Mouse (Mus musculus) neural tube, embryonic 15.5 days (tissue): ENCODE results near the gene Slc33a1. TPM values are rescaled to one million over a fixed set of nuclear protein-coding genes. Genes with fewer than 3 reads are reported as not detected.

Experiments used
- ATAC-seq: fragments of 200-750 bp; cut with Nextera tagmentation; 2 replicates; pipeline ENCODE4 v1.8.0; 2017; ENCODE audit warnings: mild to moderate bottlenecking, moderate TSS enrichment, moderate library complexity; ENCODE audit not compliant: low FRiP score
- H3K27ac ChIP-seq: fragments of 300-500 bp; sonication (generic); replicated peaks from 2 replicates; pipeline ENCODE4 v1.5.1; 2015; ENCODE audit warnings: mild to moderate bottlenecking, inconsistent platforms
- H3K27me3 ChIP-seq: fragments of 300-500 bp; sonication (generic); replicated peaks from 2 replicates; pipeline ENCODE4 v1.6.1; 2015; ENCODE audit warnings: inconsistent platforms
- H3K36me3 ChIP-seq: fragments of 300-500 bp; sonication (generic); 2 replicates; pipeline ENCODE4 v1.6.1; 2015; ENCODE audit warnings: inconsistent platforms
- H3K4me1 ChIP-seq: fragments of 300-500 bp; sonication (generic); 2 replicates; pipeline ENCODE4 v1.6.1; 2015; ENCODE audit warnings: inconsistent platforms
- H3K4me2 ChIP-seq: fragments of 300-500 bp; sonication (generic); 2 replicates; pipeline ENCODE4 v1.6.1; 2015; ENCODE audit warnings: inconsistent platforms, mild to moderate bottlenecking, moderate library complexity
- H3K4me3 ChIP-seq: fragments of 300-500 bp; sonication (generic); replicated peaks from 2 replicates; pipeline ENCODE4 v1.5.1; 2015; ENCODE audit warnings: mild to moderate bottlenecking, inconsistent platforms
- H3K9ac ChIP-seq: fragments of 300-500 bp; sonication (generic); replicated peaks from 2 replicates; pipeline ENCODE4 v1.6.1; 2015; ENCODE audit warnings: mild to moderate bottlenecking, inconsistent platforms
- H3K9me3 ChIP-seq: fragments of 300-500 bp; sonication (generic); replicated peaks from 2 replicates; pipeline ENCODE4 v1.6.1; 2016; ENCODE audit warnings: inconsistent platforms
- WGBS: fragments of 180-500 bp; shearing (Covaris S2); methylation state at CpG from one replicate; pipeline ENCODE4 v1.1.7; 2015; ENCODE audit warnings: mixed read lengths; 5-methylcytosine and 5-hydroxymethylcytosine counted together
- polyA plus RNA-seq: library from polyadenylated mRNA; unstranded; fragments of >200 nt; fragmentation: Nextera tagmentation; extraction: Ambion mirVana; gene quantifications from 2 replicates; pipeline ENCODE4 v1.2.1, GENCODE M21; 2015

Gene Slc33a1
- polyA plus RNA-seq, 1 experiment from 2014 or later, result 18.9 TPM

GRCm38 (mm10) chr3:63938928-63939327, 25.6 kb downstream of the Slc33a1 start:
- Histone ChIP-seq H3K4me2 (no peak overlapping the region), H3K9me3 (no peaks in the 10 kb centered on the region), H3K9ac (no peak overlapping the region), H3K4me3 (no peak overlapping the region), H3K27ac (no peak overlapping the region), H3K36me3 (peaks cover 6% of the 10 kb centered on the region), H3K4me1 (no peaks in the 10 kb centered on the region), H3K27me3 (no peaks in the 10 kb centered on the region)
- ATAC-seq, result no peak
- 83% methylated on average over 2 of the region's 2 CpGs for WGBS

- 6% methylated on average over 43 of the region's 48 CpGs for WGBS
- Histone ChIP-seq H3K4me2 (peak within 1 kb of the TSS; percentile 70), H3K4me3 (peak within 1 kb of the TSS; percentile 79), H3K27ac (peak within 1 kb of the TSS; percentile 72), H3K9ac (peak within 1 kb of the TSS; percentile 87), H3K4me1 (no peaks in the 10 kb centered on the region), H3K27me3 (no peaks in the 10 kb centered on the region), H3K9me3 (no peaks in the 10 kb centered on the region), H3K36me3 (no peaks in the 10 kb centered on the region)
- peak; percentile 98 for ATAC-seq
Observed at GRCm38 (mm10) chr3:63928878-63929859, 35.4 kb downstream of the Slc33a1 start, which contains the start of gene E130311K13Rik. E130311K13Rik (minus strand) TSS chr3:63929472.

- Histone ChIP-seq H3K9me3 (no peaks in the 10 kb centered on the region), H3K36me3 (peaks cover 5% of the 10 kb centered on the region; the same call in 1 of the 2 replicates), H3K4me1 (no peaks in the 10 kb centered on the region), H3K4me3 (no peak overlapping the region), H3K27me3 (no peaks in the 10 kb centered on the region), H3K9ac (no peak overlapping the region), H3K4me2 (no peak overlapping the region), H3K27ac (no peak overlapping the region)
- WGBS, result 66% methylated on average over 3 of the region's 3 CpGs
- ATAC-seq, result no peak
Observed at GRCm38 (mm10) chr3:63919634-63920033, 44.9 kb downstream of the Slc33a1 start.

- Histone ChIP-seq H3K9me3 (no peaks in the 10 kb centered on the region), H3K27me3 (no peaks in the 10 kb centered on the region), H3K27ac (no peak overlapping the region), H3K9ac (no peak overlapping the region), H3K36me3 (peaks cover 2% of the 10 kb centered on the region; the same call in 1 of the 2 replicates), H3K4me1 (peaks cover 2% of the 10 kb centered on the region), H3K4me2 (no peak overlapping the region), H3K4me3 (no peak overlapping the region)
- no peak for ATAC-seq
- WGBS, result 80% methylated on average over 4 of the region's 4 CpGs
Observed at GRCm38 (mm10) chr3:63910301-63910700, 54.3 kb downstream of the Slc33a1 start.

- Histone ChIP-seq H3K4me3 (peak overlapping the region; percentile 43), H3K4me2 (peak overlapping the region; percentile 80), H3K36me3 (no peaks in the 10 kb centered on the region), H3K9ac (peak overlapping the region; percentile 41), H3K9me3 (no peaks in the 10 kb centered on the region), H3K4me1 (peaks cover 6% of the 10 kb centered on the region), H3K27me3 (no peaks in the 10 kb centered on the region), H3K27ac (no peak overlapping the region)
- peak; percentile 51; the same call in 1 of the 2 replicates for ATAC-seq
- 2% methylated on average over 18 of the region's 18 CpGs for WGBS
Observed at GRCm38 (mm10) chr3:63905241-63905640, 59.3 kb downstream of the Slc33a1 start.

- no peak for ATAC-seq
- Histone ChIP-seq H3K27me3 (no peaks in the 10 kb centered on the region), H3K9me3 (no peaks in the 10 kb centered on the region), H3K9ac (no peak overlapping the region), H3K4me1 (peaks cover 16% of the 10 kb centered on the region), H3K36me3 (no peaks in the 10 kb centered on the region), H3K4me3 (no peak overlapping the region), H3K27ac (no peak overlapping the region), H3K4me2 (no peak overlapping the region)
- WGBS, result 81% methylated on average over 2 of the region's 2 CpGs
Observed at GRCm38 (mm10) chr3:63904157-63904556, 60.4 kb downstream of the Slc33a1 start.

GRCm38 (mm10) chr3:63900021-63900571, 64.5 kb downstream of the Slc33a1 start:
- no peak overlapping the region for H3K27ac ChIP-seq
- H3K9me3 ChIP-seq, result no peaks in the 10 kb centered on the region
- peaks cover 22% of the 10 kb centered on the region for H3K4me1 ChIP-seq
- WGBS, result 2% methylated on average over 12 of the region's 12 CpGs
- peak overlapping the region; percentile 93 for H3K4me2 ChIP-seq
- no peaks in the 10 kb centered on the region for H3K36me3 ChIP-seq
- H3K4me3 ChIP-seq, result peak overlapping the region; percentile 88
- no peaks in the 10 kb centered on the region for H3K27me3 ChIP-seq
- ATAC-seq, result no peak
- H3K9ac ChIP-seq, result no peak overlapping the region

GRCm38 (mm10) chr3:63899309-63899695, 65.3 kb downstream of the Slc33a1 start, which contains the start of gene Plch1:
Plch1 (minus strand) TSS chr3:63899472.
- under 1% methylated on average over 12 of the region's 12 CpGs for WGBS

GRCm38 (mm10) chr3:63898581-63899308, 65.8 kb downstream of the Slc33a1 start:
- ATAC-seq, result peak; percentile 94
- H3K4me2 ChIP-seq, result peak overlapping the region; percentile 93
- no peaks in the 10 kb centered on the region for H3K36me3 ChIP-seq
- peak overlapping the region; percentile 70 for H3K9ac ChIP-seq
- peak overlapping the region; percentile 88 for H3K4me3 ChIP-seq
- no peaks in the 10 kb centered on the region for H3K9me3 ChIP-seq
- peak overlapping the region; percentile 90 for H3K27ac ChIP-seq
- under 1% methylated on average over 41 of the region's 41 CpGs for WGBS
- peaks cover 22% of the 10 kb centered on the region for H3K4me1 ChIP-seq
- H3K27me3 ChIP-seq, result no peaks in the 10 kb centered on the region

More at GRCm38 (mm10) chr3:63899309-63899695, 65.3 kb downstream of the Slc33a1 start, which contains the start of gene Plch1:
- peak within 1 kb of the TSS; percentile 90 for H3K27ac ChIP-seq
- H3K4me3 ChIP-seq, result peak within 1 kb of the TSS; percentile 88
- peak within 1 kb of the TSS; percentile 70 for H3K9ac ChIP-seq
- H3K36me3 ChIP-seq, result no peaks in the 10 kb centered on the region
- H3K4me1 ChIP-seq, result peaks cover 22% of the 10 kb centered on the region
- ATAC-seq, result peak; percentile 85
- H3K27me3 ChIP-seq, result no peaks in the 10 kb centered on the region
- peak within 1 kb of the TSS; percentile 93 for H3K4me2 ChIP-seq
- H3K9me3 ChIP-seq, result no peaks in the 10 kb centered on the region

- 8% methylated on average over 1 of the region's 1 CpGs for WGBS
- Histone ChIP-seq H3K9me3 (no peaks in the 10 kb centered on the region), H3K36me3 (no peaks in the 10 kb centered on the region), H3K27ac (no peak overlapping the region), H3K27me3 (no peaks in the 10 kb centered on the region), H3K4me3 (no peak overlapping the region), H3K9ac (no peak overlapping the region), H3K4me2 (peak overlapping the region; percentile 93), H3K4me1 (peaks cover 22% of the 10 kb centered on the region)
- ATAC-seq, result no peak
Observed at GRCm38 (mm10) chr3:63897177-63897576, 67.4 kb downstream of the Slc33a1 start.

- H3K36me3 ChIP-seq, result no peaks in the 10 kb centered on the region
- H3K27me3 ChIP-seq, result no peaks in the 10 kb centered on the region
- H3K4me3 ChIP-seq, result no peak overlapping the region
- no peaks in the 10 kb centered on the region for H3K9me3 ChIP-seq
- no peak overlapping the region for H3K9ac ChIP-seq
- WGBS, result 38% methylated on average over 4 of the region's 4 CpGs
- H3K4me1 ChIP-seq, result peaks cover 22% of the 10 kb centered on the region
- no peak for ATAC-seq
- H3K27ac ChIP-seq, result no peak overlapping the region
- H3K4me2 ChIP-seq, result no peak overlapping the region
Observed at GRCm38 (mm10) chr3:63896303-63896702, 68.3 kb downstream of the Slc33a1 start.
